Mouse (Mus musculus): ENCODE data around the gene Itpkb. TPM values are rescaled to one million over a fixed set of nuclear protein-coding genes. Genes with fewer than 3 reads are reported as not detected.

Itpkb gene
- polyA plus RNA-seq, 1 experiment from 2014 or later = 2.3 TPM

- Histone ChIP-seq H3K9ac (no peak overlapping the region), H3K4me3 (no peak overlapping the region)
- WGBS = 44% methylated on average over 4 of the region's 4 CpGs
These were observed 29.3 kb upstream of the Itpkb start for GRCm38 (mm10) chr1:180300997-180301396.

GRCm38 (mm10) chr1:180302253-180303120 is 27.8 kb upstream of the Itpkb start:
- H3K27ac ChIP-seq = no peak overlapping the region
- H3K27me3 ChIP-seq = no peaks in the 10 kb centered on the region
- WGBS = 67% methylated on average over 12 of the region's 12 CpGs
- 0 out of 2 replicates have a peak, but pooled peaks cover 2% of the 10 kb centered on the region for H3K4me1 ChIP-seq
- no peak overlapping the region for H3K9ac ChIP-seq
- H3K9me3 ChIP-seq (replicated peaks) = no peaks in the 10 kb centered on the region
- ATAC-seq = no peak
- H3K4me2 ChIP-seq = no peak overlapping the region
- no peak overlapping the region for H3K4me3 ChIP-seq
- H3K36me3 ChIP-seq (ENCODE audit: poor library complexity, severe bottlenecking) = no peaks in the 10 kb centered on the region

More at GRCm38 (mm10) chr1:180300997-180301396, 29.3 kb upstream of the Itpkb start:
- no peaks in the 10 kb centered on the region for H3K4me1 ChIP-seq
- no peaks in the 10 kb centered on the region for H3K36me3 ChIP-seq (ENCODE audit: poor library complexity, severe bottlenecking)
- no peak for ATAC-seq
- no peaks in the 10 kb centered on the region for H3K9me3 ChIP-seq (replicated peaks)
- no peaks in the 10 kb centered on the region for H3K27me3 ChIP-seq
- H3K4me2 ChIP-seq = no peak overlapping the region
- H3K27ac ChIP-seq = no peak overlapping the region

GRCm38 (mm10) chr1:180303600-180303999 is 26.7 kb upstream of the Itpkb start:
- WGBS = 63% methylated on average over 5 of the region's 5 CpGs
- Histone ChIP-seq H3K4me1 (0 out of 2 replicates have a peak, but pooled peaks cover 6% of the 10 kb centered on the region), H3K4me2 (no peak overlapping the region), H3K36me3 (ENCODE audit: poor library complexity, severe bottlenecking) (no peaks in the 10 kb centered on the region), H3K4me3 (no peak overlapping the region), H3K9me3 (replicated peaks) (no peaks in the 10 kb centered on the region), H3K9ac (no peak overlapping the region), H3K27me3 (no peaks in the 10 kb centered on the region), H3K27ac (no peak overlapping the region)
- no peak for ATAC-seq

GRCm38 (mm10) chr1:180306889-180307288 is 23.4 kb upstream of the Itpkb start:
- no peaks in the 10 kb centered on the region for H3K9me3 ChIP-seq (replicated peaks)
- no peak overlapping the region for H3K4me3 ChIP-seq
- H3K9ac ChIP-seq = no peak overlapping the region
- H3K36me3 ChIP-seq (ENCODE audit: poor library complexity, severe bottlenecking) = no peaks in the 10 kb centered on the region
- 89% methylated on average over 9 of the region's 9 CpGs for WGBS
- no peak overlapping the region for H3K27ac ChIP-seq
- H3K4me1 ChIP-seq = 0 out of 2 replicates have a peak, but pooled peaks cover 6% of the 10 kb centered on the region
- no peak overlapping the region for H3K4me2 ChIP-seq
- no peaks in the 10 kb centered on the region for H3K27me3 ChIP-seq
- no peak for ATAC-seq

GRCm38 (mm10) chr1:180307661-180308060 is 22.6 kb upstream of the Itpkb start:
- no peak overlapping the region for H3K4me3 ChIP-seq
- no peaks in the 10 kb centered on the region for H3K36me3 ChIP-seq (ENCODE audit: poor library complexity, severe bottlenecking)
- peaks cover 12% of the 10 kb centered on the region for H3K4me1 ChIP-seq
- WGBS = 48% methylated on average over 2 of the region's 2 CpGs
- no peak overlapping the region for H3K9ac ChIP-seq
- no peak overlapping the region for H3K27ac ChIP-seq
- no peaks in the 10 kb centered on the region for H3K27me3 ChIP-seq
- no peak overlapping the region for H3K4me2 ChIP-seq
- ATAC-seq = no peak
- no peaks in the 10 kb centered on the region for H3K9me3 ChIP-seq (replicated peaks)

- no peaks in the 10 kb centered on the region for H3K27me3 ChIP-seq
- no peak overlapping the region for H3K9ac ChIP-seq
- no peak overlapping the region for H3K27ac ChIP-seq
- no peaks in the 10 kb centered on the region for H3K9me3 ChIP-seq (replicated peaks)
- no peak overlapping the region for H3K4me2 ChIP-seq
- WGBS = 78% methylated on average over 4 of the region's 4 CpGs
- peaks cover 25% of the 10 kb centered on the region for H3K4me1 ChIP-seq
- no peak overlapping the region for H3K4me3 ChIP-seq
- no peak for ATAC-seq
- no peaks in the 10 kb centered on the region for H3K36me3 ChIP-seq (ENCODE audit: poor library complexity, severe bottlenecking)
These were observed 21.4 kb upstream of the Itpkb start for GRCm38 (mm10) chr1:180308897-180309296.

- Histone ChIP-seq H3K4me2 (peak overlapping the region; percentile 60; the same call in 1 of the 2 replicates), H3K27me3 (no peaks in the 10 kb centered on the region), H3K9me3 (replicated peaks) (no peaks in the 10 kb centered on the region), H3K4me1 (peaks cover 28% of the 10 kb centered on the region), H3K4me3 (no peak overlapping the region), H3K9ac (no peak overlapping the region), H3K36me3 (ENCODE audit: poor library complexity, severe bottlenecking) (no peaks in the 10 kb centered on the region), H3K27ac (no peak overlapping the region)
- WGBS = 56% methylated on average over 6 of the region's 6 CpGs
- ATAC-seq = no peak
These were observed 18.0 kb upstream of the Itpkb start for GRCm38 (mm10) chr1:180312286-180312685.

GRCm38 (mm10) chr1:180312792-180313311 is 17.4 kb upstream of the Itpkb start:
- Histone ChIP-seq H3K4me3 (no peak overlapping the region), H3K4me1 (peaks cover 23% of the 10 kb centered on the region), H3K9ac (peak overlapping the region; percentile 32; the same call in 1 of the 2 replicates), H3K27ac (peak overlapping the region; percentile 26), H3K27me3 (no peaks in the 10 kb centered on the region), H3K36me3 (ENCODE audit: poor library complexity, severe bottlenecking) (no peaks in the 10 kb centered on the region), H3K4me2 (peak overlapping the region; percentile 60), H3K9me3 (replicated peaks) (no peaks in the 10 kb centered on the region)
- peak; percentile 69 for ATAC-seq
- WGBS = 22% methylated on average over 6 of the region's 6 CpGs

GRCm38 (mm10) chr1:180313517-180314440 is 16.5 kb upstream of the Itpkb start:
- WGBS = 7% methylated on average over 20 of the region's 20 CpGs

GRCm38 (mm10) chr1:180314641-180315040 is 15.6 kb upstream of the Itpkb start:
- Histone ChIP-seq H3K27me3 (no peaks in the 10 kb centered on the region), H3K4me1 (peaks cover 23% of the 10 kb centered on the region), H3K36me3 (ENCODE audit: poor library complexity, severe bottlenecking) (no peaks in the 10 kb centered on the region), H3K27ac (no peak overlapping the region), H3K9me3 (replicated peaks) (no peaks in the 10 kb centered on the region), H3K9ac (no peak overlapping the region), H3K4me3 (no peak overlapping the region), H3K4me2 (no peak overlapping the region)
- ATAC-seq = no peak
- 84% methylated on average over 11 of the region's 11 CpGs for WGBS

More at GRCm38 (mm10) chr1:180313517-180314440, 16.5 kb upstream of the Itpkb start:
- Histone ChIP-seq H3K4me3 (peak overlapping the region; percentile 32), H3K36me3 (ENCODE audit: poor library complexity, severe bottlenecking) (no peaks in the 10 kb centered on the region), H3K27ac (peak overlapping the region; percentile 26; the same call in 1 of the 2 replicates), H3K4me2 (peak overlapping the region; percentile 60), H3K9ac (peak overlapping the region; percentile 32), H3K27me3 (no peaks in the 10 kb centered on the region), H3K9me3 (replicated peaks) (no peaks in the 10 kb centered on the region), H3K4me1 (peaks cover 23% of the 10 kb centered on the region)
- ATAC-seq = peak; percentile 86

- Histone ChIP-seq H3K27me3 (no peaks in the 10 kb centered on the region), H3K36me3 (ENCODE audit: poor library complexity, severe bottlenecking) (no peaks in the 10 kb centered on the region), H3K4me3 (no peak overlapping the region), H3K4me2 (no peak overlapping the region), H3K4me1 (peaks cover 25% of the 10 kb centered on the region), H3K9ac (no peak overlapping the region), H3K27ac (no peak overlapping the region), H3K9me3 (replicated peaks) (no peaks in the 10 kb centered on the region)
- 78% methylated on average over 3 of the region's 3 CpGs for WGBS
- no peak for ATAC-seq
These were observed 15.2 kb upstream of the Itpkb start for GRCm38 (mm10) chr1:180315127-180315526.

Measured in forebrain, embryonic 13.5 days (tissue).